Mouse (Mus musculus) megakaryocyte, embryonic 14.5 days (primary cell): ENCODE measurements at regions not wholly inside any gene's neighbourhood (a gene's known extent, or its start where the extent isn't known, plus 50 kb on each side); places are given as distances from the start of the nearest gene placed in this dataset.

Source experiments
- FLI1 ChIP-seq: IDR thresholded peaks from 2 replicates; pipeline ENCODE4 v1.6.1; 2012; ENCODE audit warnings: low read length, inconsistent platforms, mixed read lengths
- GATA1 ChIP-seq: IDR thresholded peaks from 3 replicates; pipeline ENCODE4 v1.6.1; 2012; ENCODE audit warnings: mixed read lengths, low read length, inconsistent platforms, borderline replicate concordance

GRCm38 (mm10) chr9:34427711-34428110 is 58.0 kb upstream of the Kirrel3 start:
- TF ChIP-seq GATA1 (no peak), FLI1 (no peak)
